Mouse (Mus musculus) liver, postnatal 0 days (tissue): ENCODE data around the gene Wdhd1.

Experiments used
- CTCF ChIP-seq: sonication (generic); IDR thresholded peaks from 2 replicates; pipeline ENCODE4 v1.5.1; 2016; ENCODE audit warnings: antibody characterized with exemption, low read depth
- EP300 ChIP-seq: IDR thresholded peaks from 2 replicates; pipeline ENCODE4 v1.6.1; 2016; ENCODE audit warnings: antibody characterized with exemption, low read depth, mild to moderate bottlenecking

DNA sequence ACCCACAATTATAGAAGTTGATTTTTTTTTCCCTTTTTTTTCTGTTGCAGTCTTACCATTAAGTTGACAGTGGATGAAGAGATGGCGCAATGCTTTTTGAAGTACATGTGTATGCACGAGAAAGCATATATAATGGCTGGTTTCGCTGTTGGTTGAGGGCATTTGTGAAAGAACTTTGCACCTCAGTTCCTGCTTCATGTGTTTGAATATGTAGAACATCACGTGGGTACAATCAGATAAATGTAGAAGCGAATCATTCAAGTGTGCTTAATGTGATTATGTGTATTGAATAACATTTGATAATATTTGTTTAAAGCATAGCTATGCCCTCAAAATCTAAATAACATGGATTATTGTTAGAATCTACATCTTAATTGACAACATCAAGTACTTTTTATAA, 42.7 kb upstream of the Wdhd1 start:
- TF ChIP-seq CTCF (no peak), EP300 (no peak)
